Mouse (Mus musculus) megakaryocyte-erythroid progenitor cell, adult 5-6 weeks (primary cell): ENCODE data around the gene Nfib. TPM values are rescaled to one million over a fixed set of nuclear protein-coding genes. Genes with fewer than 3 reads are reported as not detected.

Experiments
- ATAC-seq: replicated peaks from 2 replicates; pipeline ENCODE4 v1.8.0; 2016; ENCODE audit warnings: mild to moderate bottlenecking, inconsistent platforms; ENCODE audit not compliant: severe bottlenecking, poor library complexity, low FRiP score, low TSS enrichment
- total RNA-seq, 2 experiments: library from RNA; stranded (forward) in 1 of 2; stranded (reverse) in 1 of 2; fragments of 200-1000, 215-1000 nt in 1 of 2; fragments of >200 nt in 1 of 2; fragmentation: Nextera tagmentation in 1 of 2; gene quantifications; 2 replicates each; pipeline ENCODE4 v1.2.3; 2014 to 2017

The Nfib gene
- total RNA-seq, 2 experiments from 2014 or later, result not detected

GRCm38 (mm10) chr4:82249518-82250354 is 455.8 kb downstream of the Nfib start:
- ATAC-seq, result no peak

- no peak for ATAC-seq
These were observed 456.6 kb downstream of the Nfib start for GRCm38 (mm10) chr4:82248961-82249360.

GRCm38 (mm10) chr4:82248031-82248430 is 457.5 kb downstream of the Nfib start:
- ATAC-seq, result no peak

GRCm38 (mm10) chr4:82246290-82246689 is 459.3 kb downstream of the Nfib start:
- no peak for ATAC-seq

Other genes with a start within 250 kb of the Nfib start
- 17.8 and 22.6 TPM in 2 replicates for gene Zdhhc21, start 154.2 kb upstream of the Nfib start, total RNA-seq (2014; fragmentation: Nextera tagmentation)
- 11.4 and 21.0 TPM in 2 replicates for gene Zdhhc21, start 154.2 kb upstream of the Nfib start, total RNA-seq (2017)
- gene Cer1, start 179.4 kb upstream of the Nfib start, total RNA-seq (2014; fragmentation: Nextera tagmentation), result not detected in 2 replicates
- gene Cer1, start 179.4 kb upstream of the Nfib start, total RNA-seq (2017), result not detected in 2 replicates